Mouse (Mus musculus) midbrain, embryonic 10.5 days (tissue): ENCODE data around the gene Dld. TPM values are rescaled to one million over a fixed set of nuclear protein-coding genes. Genes with fewer than 3 reads are reported as not detected.

ENCODE experiments used
- DNase-seq: peaks from one replicate; pipeline ENCODE4 v3.0.0-alpha.2; 2017; ENCODE audit warnings: low spot score
- H3K27ac ChIP-seq: fragments of 300-500 bp; sonication (generic); replicated peaks from 2 replicates; pipeline ENCODE4 v1.5.1; 2016; ENCODE audit warnings: mild to moderate bottlenecking
- H3K27me3 ChIP-seq: fragments of 300-500 bp; sonication (generic); 2 replicates; pipeline ENCODE4 v1.6.1; 2016; ENCODE audit warnings: low read depth, mild to moderate bottlenecking; ENCODE audit not compliant: poor library complexity, severe bottlenecking
- H3K36me3 ChIP-seq: fragments of 300-500 bp; sonication (generic); 2 replicates; pipeline ENCODE4 v1.6.1; 2016; ENCODE audit warnings: mild to moderate bottlenecking, moderate library complexity
- H3K4me1 ChIP-seq: fragments of 300-500 bp; sonication (generic); 2 replicates; pipeline ENCODE4 v1.6.1; 2016
- H3K4me3 ChIP-seq: fragments of 300-500 bp; sonication (generic); 2 replicates; pipeline ENCODE4 v1.5.1; 2016; ENCODE audit warnings: mild to moderate bottlenecking, moderate library complexity
- H3K9me3 ChIP-seq: fragments of 300-500 bp; sonication (generic); replicated peaks from 2 replicates; pipeline ENCODE4 v1.6.1; 2016; ENCODE audit warnings: mild to moderate bottlenecking
- WGBS: fragments of 180-500 bp; shearing (Covaris S2); methylation state at CpG from one replicate; pipeline ENCODE4 v1.1.7; 2016; 5-methylcytosine and 5-hydroxymethylcytosine counted together
- polyA plus RNA-seq: library from polyadenylated mRNA; unstranded; fragments of >200 nt; fragmentation: Nextera tagmentation; extraction: Ambion mirVana; gene quantifications from 2 replicates; pipeline ENCODE4 v1.2.1, GENCODE M21; 2016

Dld gene
- polyA plus RNA-seq, 1 experiment from 2014 or later, result 137 TPM

DNA sequence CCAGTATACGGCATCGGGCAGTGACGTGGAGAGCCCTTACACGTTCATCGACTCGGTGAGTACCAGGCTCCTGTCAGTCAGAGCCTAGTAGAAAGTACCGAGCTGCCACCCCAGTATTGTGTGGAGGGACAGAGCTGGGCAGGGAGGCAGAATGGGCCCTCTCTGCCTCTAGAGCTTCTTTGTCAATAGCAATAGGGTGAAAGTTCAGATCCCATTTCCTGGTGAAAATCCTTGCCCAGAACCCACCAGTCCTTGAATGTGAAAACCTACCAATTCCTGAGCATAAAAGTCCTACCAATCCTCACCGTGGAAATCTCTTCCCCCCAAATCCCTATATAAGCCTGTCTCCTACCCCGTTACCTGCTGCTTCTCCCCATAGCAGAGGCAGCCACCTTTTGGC lies 51.0 kb downstream of the Dld start:
- no peaks in the 10 kb centered on the region for H3K36me3 ChIP-seq
- DNase-seq, result no peak
- H3K4me1 ChIP-seq, result no peaks in the 10 kb centered on the region
- H3K4me3 ChIP-seq, result no peak overlapping the region
- WGBS, result 96% methylated on average over 9 of the region's 9 CpGs
- H3K27ac ChIP-seq, result no peak overlapping the region
- H3K27me3 ChIP-seq, result no peaks in the 10 kb centered on the region
- H3K9me3 ChIP-seq, result no peaks in the 10 kb centered on the region

DNA sequence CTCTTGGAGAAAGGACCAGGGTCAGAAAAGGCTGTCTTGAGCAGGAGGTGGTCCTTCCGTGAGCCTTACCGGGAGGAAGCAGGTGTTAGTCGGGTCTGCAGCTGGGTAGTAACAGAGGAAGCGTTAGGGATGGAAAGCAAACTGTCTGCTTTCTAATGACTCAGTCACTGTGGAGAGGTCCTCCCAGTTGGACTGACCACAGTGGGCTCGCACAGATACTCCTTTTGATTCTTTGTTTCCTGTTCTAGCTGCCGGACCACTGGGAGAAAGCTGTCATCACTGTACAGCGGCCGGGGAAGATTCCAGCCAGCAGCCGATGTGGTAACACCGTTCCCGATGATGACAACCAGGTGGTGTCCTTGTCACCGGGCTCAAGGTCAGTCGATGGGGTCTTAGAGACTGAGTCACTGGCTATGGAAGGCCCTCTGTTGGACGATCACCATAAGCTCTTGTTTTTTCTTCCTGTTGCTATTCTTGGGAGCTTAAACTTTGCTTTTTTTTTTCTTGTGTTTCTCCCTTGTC lies 51.5 kb downstream of the Dld start:
- H3K36me3 ChIP-seq, result no peaks in the 10 kb centered on the region
- no peak for DNase-seq

DNA sequence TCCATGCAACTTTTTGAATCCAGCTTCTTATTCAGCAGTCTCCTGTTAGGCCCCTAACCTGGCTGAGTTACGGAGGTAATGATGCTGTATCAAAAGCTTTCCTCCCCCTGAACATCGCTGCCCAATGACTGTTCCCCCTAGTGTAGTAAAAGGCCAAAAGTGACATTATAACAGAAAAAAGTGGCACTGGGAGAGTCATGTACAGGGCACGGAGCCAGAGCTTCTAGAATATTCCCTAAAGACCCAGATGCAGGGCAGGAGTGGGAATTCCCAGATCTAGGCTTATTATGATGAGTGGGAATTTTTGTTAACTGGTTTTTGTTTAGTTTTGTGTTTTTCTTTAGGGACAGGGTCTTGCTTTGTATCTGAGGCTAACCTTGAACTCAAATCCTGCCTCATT lies 52.1 kb downstream of the Dld start:
- H3K4me1 ChIP-seq, result peaks cover 8% of the 10 kb centered on the region; the same call in 1 of the 2 replicates
- H3K9me3 ChIP-seq, result no peaks in the 10 kb centered on the region
- H3K27me3 ChIP-seq, result no peaks in the 10 kb centered on the region
- no peak overlapping the region for H3K4me3 ChIP-seq
- DNase-seq, result no peak
- no peaks in the 10 kb centered on the region for H3K36me3 ChIP-seq
- WGBS, result 95% methylated on average over 3 of the region's 3 CpGs
- H3K27ac ChIP-seq, result no peak overlapping the region

More for the DNA sequence above, 51.5 kb downstream of the Dld start:
- Histone ChIP-seq H3K4me3 (no peak overlapping the region), H3K9me3 (no peaks in the 10 kb centered on the region), H3K27me3 (no peaks in the 10 kb centered on the region), H3K4me1 (peaks cover 4% of the 10 kb centered on the region; the same call in 1 of the 2 replicates), H3K27ac (no peak overlapping the region)
- WGBS, result 90% methylated on average over 14 of the region's 14 CpGs

DNA sequence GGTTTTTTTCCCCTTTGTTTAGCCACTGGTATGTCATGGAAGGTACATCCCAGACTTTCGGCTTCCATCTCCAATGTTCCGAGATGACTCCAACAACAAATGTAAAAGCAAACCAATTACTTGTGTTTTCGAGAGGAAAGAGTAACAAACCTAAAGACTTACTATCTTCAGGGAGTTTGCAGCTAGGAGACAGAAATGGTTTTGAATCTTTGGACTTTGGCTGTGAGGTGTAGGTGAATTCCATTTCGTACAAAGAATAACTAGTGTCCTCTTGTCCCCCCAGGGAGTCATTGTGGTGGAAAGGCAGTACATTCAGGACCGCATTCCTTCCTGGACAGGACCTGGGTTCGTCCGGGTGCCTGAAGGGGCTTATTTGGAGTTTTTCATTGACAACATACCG lies 52.7 kb downstream of the Dld start:
- 88% methylated on average over 8 of the region's 8 CpGs for WGBS
- H3K36me3 ChIP-seq, result no peaks in the 10 kb centered on the region
- no peak for DNase-seq
- peaks cover 8% of the 10 kb centered on the region; the same call in 1 of the 2 replicates for H3K4me1 ChIP-seq
- H3K27ac ChIP-seq, result no peak overlapping the region
- no peaks in the 10 kb centered on the region for H3K27me3 ChIP-seq
- no peak overlapping the region for H3K4me3 ChIP-seq
- H3K9me3 ChIP-seq, result no peaks in the 10 kb centered on the region

DNA sequence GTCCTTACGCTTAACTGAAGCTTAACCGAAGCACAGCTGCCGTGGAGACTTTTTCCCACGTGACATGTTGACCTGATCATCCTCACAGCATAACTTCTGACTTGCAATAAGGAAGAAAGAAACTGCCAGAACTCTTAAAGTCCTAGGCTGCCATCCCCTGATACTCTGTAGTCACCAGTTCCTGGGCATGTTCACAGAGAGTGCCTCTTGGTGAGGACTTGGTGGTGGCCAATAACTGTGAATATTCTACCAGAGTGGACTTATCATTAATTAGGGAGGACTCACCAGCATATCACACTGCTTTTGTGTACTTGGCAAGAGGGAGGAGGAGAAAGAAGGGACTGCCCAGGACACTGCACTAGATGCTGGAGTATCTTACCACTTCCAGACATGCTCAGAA lies 53.1 kb downstream of the Dld start:
- no peak for DNase-seq
- WGBS, result 95% methylated on average over 4 of the region's 4 CpGs
- Histone ChIP-seq H3K4me3 (no peak overlapping the region), H3K4me1 (peaks cover 8% of the 10 kb centered on the region; the same call in 1 of the 2 replicates), H3K36me3 (no peaks in the 10 kb centered on the region), H3K27ac (no peak overlapping the region), H3K27me3 (no peaks in the 10 kb centered on the region), H3K9me3 (no peaks in the 10 kb centered on the region)

DNA sequence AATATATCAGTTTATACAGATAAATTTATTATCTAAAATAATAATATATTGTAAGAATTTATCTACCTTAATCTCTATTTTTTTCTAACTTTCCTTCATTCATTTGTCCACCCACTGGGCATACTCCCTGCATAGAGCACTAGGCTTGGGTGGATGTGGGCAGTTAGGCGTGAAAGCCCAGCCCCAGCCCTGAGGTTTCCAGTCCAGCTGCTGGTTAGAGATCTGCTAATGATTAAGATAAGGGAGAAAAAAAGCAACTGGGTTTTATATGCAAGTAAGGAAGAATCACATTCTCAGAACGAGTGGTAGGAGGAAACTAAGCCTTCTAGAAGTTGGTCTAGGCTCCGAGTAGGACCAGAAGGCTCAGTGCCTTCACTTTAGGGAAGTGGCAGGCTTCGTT lies 55.2 kb downstream of the Dld start:
- no peak for DNase-seq
- Histone ChIP-seq H3K9me3 (no peaks in the 10 kb centered on the region), H3K27me3 (no peaks in the 10 kb centered on the region), H3K27ac (no peak overlapping the region), H3K4me3 (no peak overlapping the region), H3K36me3 (no peaks in the 10 kb centered on the region), H3K4me1 (peaks cover 8% of the 10 kb centered on the region; the same call in 1 of the 2 replicates)
- 79% methylated on average over 4 of the region's 4 CpGs for WGBS

DNA sequence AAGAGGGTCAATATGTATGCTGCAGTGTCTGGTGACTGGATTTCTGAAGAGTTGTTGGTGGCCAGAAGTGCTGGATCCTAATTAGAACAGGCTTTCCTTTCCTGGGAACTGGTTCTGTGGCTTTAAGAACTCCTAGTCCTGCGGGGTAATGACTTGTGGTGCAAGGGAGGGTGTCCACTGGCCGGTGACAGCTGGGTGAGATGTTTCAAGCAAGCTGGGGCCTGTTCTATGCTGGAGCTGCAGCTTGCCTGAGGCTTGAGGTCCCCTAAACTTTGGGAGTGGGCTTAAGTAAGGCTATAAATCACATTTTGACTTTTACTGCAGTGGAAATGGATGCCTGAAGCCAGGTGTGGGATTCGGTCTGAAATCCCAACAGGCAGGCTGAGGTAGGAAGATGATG lies 55.7 kb downstream of the Dld start:
- Histone ChIP-seq H3K4me3 (no peak overlapping the region), H3K36me3 (no peaks in the 10 kb centered on the region), H3K27ac (no peak overlapping the region), H3K27me3 (no peaks in the 10 kb centered on the region), H3K9me3 (no peaks in the 10 kb centered on the region), H3K4me1 (peaks cover 8% of the 10 kb centered on the region; the same call in 1 of the 2 replicates)
- WGBS, result 75% methylated on average over 3 of the region's 3 CpGs
- DNase-seq, result no peak

DNA sequence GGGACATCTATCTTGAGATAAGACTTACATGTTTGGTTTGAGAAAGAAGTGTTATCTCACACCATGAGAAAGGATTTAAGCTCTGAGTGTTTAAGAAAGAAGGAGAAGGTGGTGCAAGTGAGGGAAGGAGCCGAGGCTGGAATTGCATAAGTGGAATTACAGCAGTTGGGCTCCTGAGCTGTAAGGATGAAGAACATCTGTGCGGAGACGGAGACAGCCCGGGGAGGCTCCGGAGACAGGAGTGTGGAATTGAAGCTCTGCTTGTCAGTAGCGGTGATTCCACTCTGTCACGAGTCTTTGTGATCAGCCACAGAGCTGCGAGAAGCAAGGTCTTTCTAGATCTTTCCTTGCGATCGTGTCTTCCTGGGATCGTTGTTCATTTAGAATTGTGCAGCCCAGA lies 56.3 kb downstream of the Dld start:
- Histone ChIP-seq H3K4me3 (no peak overlapping the region), H3K27me3 (no peaks in the 10 kb centered on the region), H3K27ac (no peak overlapping the region), H3K36me3 (no peaks in the 10 kb centered on the region), H3K4me1 (peaks cover 8% of the 10 kb centered on the region; the same call in 1 of the 2 replicates), H3K9me3 (no peaks in the 10 kb centered on the region)
- no peak for DNase-seq
- WGBS, result 86% methylated on average over 11 of the region's 11 CpGs

DNA sequence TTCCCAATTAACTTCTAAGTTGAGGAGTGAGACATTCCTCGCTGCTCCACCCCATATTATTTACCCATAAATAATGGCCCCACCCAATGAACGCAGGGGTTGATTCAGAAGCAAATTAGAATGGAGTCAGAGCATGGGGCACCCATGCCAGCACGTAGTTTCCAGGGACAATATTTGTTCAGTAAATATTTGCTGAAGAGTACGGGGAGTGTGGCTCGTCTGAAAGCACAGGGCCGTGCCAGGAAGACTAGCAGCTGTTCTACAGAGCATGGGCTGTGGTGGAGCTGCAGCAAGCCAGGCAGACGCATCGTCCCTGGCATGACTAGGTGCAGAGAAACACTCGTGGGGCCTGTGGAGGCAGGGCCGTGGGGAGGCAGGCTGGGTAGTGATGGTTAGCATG lies 56.7 kb downstream of the Dld start:
- Histone ChIP-seq H3K9me3 (no peaks in the 10 kb centered on the region), H3K4me3 (no peak overlapping the region), H3K36me3 (peaks cover under 1% of the 10 kb centered on the region; the same call in 1 of the 2 replicates), H3K27ac (no peak overlapping the region), H3K4me1 (peaks cover 8% of the 10 kb centered on the region; the same call in 1 of the 2 replicates), H3K27me3 (no peaks in the 10 kb centered on the region)
- 69% methylated on average over 10 of the region's 10 CpGs for WGBS
- DNase-seq, result no peak

DNA sequence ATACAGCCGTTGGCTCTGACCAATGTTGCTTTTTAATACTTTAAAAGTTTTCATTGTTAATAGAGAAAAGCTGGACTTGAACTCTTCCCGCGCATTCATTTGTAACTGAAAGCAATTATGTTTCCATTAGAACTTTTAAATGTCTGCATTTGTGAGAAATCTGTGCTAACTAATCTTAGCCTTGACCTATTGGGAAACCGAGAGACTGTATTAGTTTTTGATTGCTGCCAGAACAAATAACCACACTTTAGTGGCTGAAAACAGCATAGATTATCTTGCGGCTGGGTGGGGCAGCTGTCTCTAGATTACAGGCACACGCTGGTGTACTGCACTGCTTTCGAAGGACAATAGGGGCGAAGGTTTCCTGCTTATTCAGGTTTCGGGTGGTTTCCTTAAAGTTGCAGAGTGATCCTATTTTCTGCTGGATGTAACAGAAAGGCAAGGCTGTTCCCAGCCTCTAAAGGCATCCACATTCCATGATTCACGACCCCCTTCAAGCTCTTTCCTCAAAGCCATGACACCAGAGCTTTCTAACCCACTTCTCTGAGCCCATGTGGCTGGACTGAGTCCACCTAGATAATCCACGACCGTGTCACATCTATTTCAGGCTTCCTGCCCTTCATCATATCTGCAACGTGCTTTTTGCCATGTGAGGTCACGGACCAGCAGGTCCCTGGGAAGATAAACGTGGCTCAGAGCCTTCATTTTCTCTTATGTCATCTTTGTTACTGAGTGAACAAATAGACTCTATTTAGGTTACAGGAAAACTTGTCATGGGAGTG lies 57.7 kb downstream of the Dld start:
- H3K4me3 ChIP-seq, result no peak overlapping the region
- no peaks in the 10 kb centered on the region for H3K27me3 ChIP-seq
- H3K27ac ChIP-seq, result no peak overlapping the region
- H3K4me1 ChIP-seq, result peaks cover 8% of the 10 kb centered on the region; the same call in 1 of the 2 replicates
- DNase-seq, result no peak
- 79% methylated on average over 15 of the region's 15 CpGs for WGBS
- H3K9me3 ChIP-seq, result no peaks in the 10 kb centered on the region
- H3K36me3 ChIP-seq, result peaks cover 8% of the 10 kb centered on the region; the same call in 1 of the 2 replicates

DNA sequence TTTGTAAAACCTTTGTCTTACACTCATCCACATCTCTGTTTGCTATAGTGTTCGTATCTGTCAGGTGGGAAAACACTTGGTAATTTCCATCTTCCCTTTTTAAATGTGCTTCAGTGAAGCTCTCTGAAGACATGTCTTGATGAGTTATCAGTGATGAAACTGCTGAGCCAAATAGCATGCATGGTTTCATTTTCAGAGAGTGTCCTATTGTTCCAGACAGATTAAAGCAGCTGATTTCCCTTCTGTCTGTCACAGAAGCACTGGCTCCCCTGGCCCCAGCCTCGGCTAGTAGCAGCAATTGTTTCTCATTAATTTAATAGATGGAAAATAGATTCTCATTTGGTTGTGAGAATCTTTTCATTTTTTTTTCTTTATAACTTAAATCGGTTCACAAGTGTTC lies 60.3 kb downstream of the Dld start:
- 86% methylated on average over 3 of the region's 3 CpGs for WGBS
- peaks cover 8% of the 10 kb centered on the region; the same call in 1 of the 2 replicates for H3K4me1 ChIP-seq
- no peaks in the 10 kb centered on the region for H3K9me3 ChIP-seq
- H3K27me3 ChIP-seq, result no peaks in the 10 kb centered on the region
- no peak overlapping the region for H3K4me3 ChIP-seq
- H3K27ac ChIP-seq, result no peak overlapping the region
- no peak for DNase-seq
- H3K36me3 ChIP-seq, result peaks cover 8% of the 10 kb centered on the region; the same call in 1 of the 2 replicates

DNA sequence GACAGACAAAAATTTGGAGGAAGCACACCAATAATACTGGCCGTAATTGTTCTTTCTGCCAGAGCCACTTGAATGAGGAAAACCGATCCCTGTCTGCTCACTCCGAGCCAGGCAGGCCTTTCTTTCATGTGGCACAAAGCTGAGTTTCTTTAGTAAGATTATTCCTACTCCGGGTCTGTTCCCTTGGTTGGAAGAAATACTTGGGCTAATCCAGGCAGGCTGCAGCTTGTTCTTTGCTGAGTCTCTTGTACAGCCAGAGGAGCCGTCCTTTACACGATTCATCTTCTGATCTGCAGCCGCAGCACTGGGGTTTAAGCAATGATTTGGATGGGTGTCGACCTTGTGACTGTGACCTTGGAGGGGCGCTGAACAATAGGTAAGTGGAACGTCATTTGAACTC lies 62.2 kb downstream of the Dld start:
- Histone ChIP-seq H3K36me3 (peaks cover 8% of the 10 kb centered on the region; the same call in 1 of the 2 replicates), H3K4me3 (no peak overlapping the region), H3K4me1 (no peaks in the 10 kb centered on the region), H3K9me3 (no peaks in the 10 kb centered on the region), H3K27me3 (no peaks in the 10 kb centered on the region; the same call in 1 of the 2 replicates), H3K27ac (no peak overlapping the region)
- 88% methylated on average over 10 of the region's 10 CpGs for WGBS
- DNase-seq, result no peak

DNA sequence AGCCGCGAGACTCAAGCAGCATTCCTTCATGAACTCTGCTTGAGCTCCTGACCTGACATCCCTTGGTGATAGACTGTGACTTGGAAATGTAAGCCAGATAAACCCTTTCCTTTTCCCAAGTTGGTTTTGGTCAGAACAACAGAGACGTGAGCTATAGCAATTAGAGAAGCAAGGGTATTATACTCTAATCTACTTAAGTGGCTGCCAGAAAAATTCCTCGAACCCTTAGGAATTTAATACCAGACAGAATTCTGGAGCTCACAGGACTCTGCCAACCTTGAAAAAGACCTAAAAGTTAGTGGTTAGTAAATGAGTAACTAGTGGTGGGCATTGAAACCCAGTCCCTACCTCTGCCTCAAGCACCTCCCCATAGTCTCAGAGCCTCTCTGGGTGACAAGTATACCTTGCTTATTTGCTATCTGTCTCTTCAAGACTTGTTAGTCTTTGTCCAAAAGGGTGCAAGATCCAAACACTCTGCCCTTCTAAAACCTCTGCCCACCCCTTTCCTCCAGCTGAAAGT lies 67.6 kb downstream of the Dld start:
- no peaks in the 10 kb centered on the region for H3K9me3 ChIP-seq
- no peak for DNase-seq
- H3K36me3 ChIP-seq, result no peaks in the 10 kb centered on the region; the same call in 1 of the 2 replicates
- no peak overlapping the region for H3K27ac ChIP-seq
- H3K4me3 ChIP-seq, result no peak overlapping the region
- H3K27me3 ChIP-seq, result no peaks in the 10 kb centered on the region; the same call in 1 of the 2 replicates
- peaks cover 7% of the 10 kb centered on the region; the same call in 1 of the 2 replicates for H3K4me1 ChIP-seq
- 80% methylated on average over 4 of the region's 4 CpGs for WGBS
